Mouse (Mus musculus) embryo, embryonic 11.5 days (tissue): ENCODE results near the gene Sec24a.
"Not testable (repeated sequence)": the region's sequence is repeated elsewhere in the genome, so short reads cannot be mapped to it uniquely, and the experiment has no call there.

Source experiments
- DNase-seq: peaks from one replicate; pipeline ENCODE4 v3.0.0-alpha.2; 2012; ENCODE audit warnings: low read depth, low spot score

The Sec24a gene

DNA sequence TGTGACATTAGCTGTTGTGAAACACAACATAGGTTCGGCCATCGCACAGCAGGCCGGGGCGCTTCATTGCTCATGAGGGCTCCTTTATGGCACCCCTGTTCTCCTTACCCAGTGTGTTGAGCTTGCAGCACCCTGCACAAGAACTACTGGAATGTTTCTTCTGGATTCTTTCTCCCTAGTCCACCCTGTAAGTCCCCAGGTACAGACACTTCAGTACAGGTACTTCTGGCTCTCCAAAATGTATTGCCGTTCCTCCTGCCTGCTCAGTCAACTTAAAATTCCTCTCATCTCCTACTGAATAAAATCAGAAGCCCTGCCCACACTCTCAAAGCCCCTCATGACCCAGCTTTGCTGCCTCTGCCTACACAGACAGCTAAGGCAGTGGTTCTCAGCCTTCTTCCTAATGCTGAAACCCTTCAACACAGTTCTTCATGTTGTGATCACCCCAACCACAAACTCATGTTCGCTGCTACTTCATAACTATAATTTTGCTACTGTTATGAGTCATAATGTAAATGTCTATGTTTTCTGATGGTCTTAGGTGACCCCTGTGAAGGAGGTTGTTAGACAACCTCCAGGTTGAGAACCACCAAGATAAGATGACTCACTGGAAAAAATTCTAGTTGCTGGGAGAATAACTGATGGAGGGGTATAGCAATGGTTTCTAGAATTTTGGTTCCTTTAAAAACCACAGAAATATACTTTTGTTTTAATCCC is 3.3 kb downstream of the Sec24a start:
- no peak for DNase-seq

DNA sequence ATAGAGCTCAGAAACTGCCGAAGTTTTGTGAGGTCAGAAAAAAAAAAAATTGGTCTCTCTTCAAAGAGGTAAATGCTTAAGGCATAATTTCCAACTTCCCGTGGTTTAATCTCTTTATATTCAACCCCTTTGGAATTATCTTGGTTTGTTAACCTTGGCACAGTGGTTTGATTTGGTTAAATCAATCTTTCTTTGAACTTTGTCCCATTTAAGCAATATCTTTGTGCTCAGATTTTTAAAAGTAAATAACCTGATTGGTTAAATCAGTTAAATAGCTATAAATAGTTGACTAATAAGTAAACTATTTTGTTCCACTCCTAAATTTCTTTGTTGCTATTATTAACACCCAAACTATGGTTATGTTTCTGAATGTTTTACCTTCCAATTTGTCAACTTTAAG is 4.2 kb downstream of the Sec24a start:
- no peak for DNase-seq

DNA sequence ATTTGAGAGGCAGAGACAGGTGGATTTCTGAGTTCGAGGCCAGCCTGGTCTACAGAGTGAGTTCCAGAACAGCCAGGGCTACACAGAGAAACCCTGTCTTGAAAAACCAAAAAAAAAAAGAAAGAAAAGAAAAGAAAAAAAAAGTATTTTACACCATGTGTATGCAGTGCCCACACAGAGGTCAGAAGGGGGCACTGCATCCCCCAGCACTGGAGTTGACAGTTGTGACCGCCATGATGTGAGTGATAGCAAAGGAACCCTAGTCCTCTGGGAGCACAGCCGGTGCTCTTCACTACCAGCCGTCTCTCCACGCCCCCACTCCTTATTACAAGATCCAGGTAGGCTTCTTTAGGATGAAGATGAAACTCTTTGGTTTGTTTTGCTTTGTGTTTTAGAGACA is 5.2 kb downstream of the Sec24a start:
- not testable (repeated sequence) for DNase-seq

DNA sequence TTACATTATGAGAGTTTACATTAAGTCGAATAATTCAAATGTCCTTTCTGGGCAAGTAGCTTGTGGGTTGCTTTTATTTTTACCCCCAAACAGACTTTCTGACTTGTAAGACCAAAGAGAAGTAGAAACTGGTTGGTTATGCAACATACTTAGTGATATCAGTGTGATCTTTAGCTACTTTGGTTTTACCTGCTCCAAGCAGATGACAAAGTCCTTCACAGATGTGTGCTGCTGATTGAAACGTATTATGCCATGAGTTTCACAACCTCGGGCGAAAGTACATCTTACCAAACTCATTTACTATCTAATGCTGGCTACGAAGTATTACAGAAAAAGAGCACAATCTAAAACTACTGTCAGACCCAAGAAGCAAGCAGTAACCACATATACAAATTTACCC is 5.8 kb downstream of the Sec24a start:
- no peak for DNase-seq

DNA sequence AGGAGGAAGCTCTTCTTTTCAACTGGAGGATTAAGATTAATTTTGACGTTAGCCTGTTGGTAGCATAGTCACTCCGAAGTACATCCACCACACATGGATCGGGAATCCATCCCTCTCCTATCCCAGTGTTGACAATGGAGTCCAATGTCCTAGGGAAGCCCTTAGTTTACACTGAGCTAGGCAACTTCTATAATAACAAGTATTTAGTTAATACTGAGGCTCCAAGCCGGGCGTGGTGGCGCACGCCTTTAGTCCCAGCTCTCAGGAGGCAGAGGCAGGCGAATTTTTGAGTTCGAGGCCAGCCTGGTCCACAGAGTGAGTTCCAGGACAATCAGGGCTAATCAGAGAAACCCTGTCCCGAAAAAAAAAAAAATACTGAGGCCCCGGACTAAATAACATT is 6.4 kb downstream of the Sec24a start:
- DNase-seq: no peak

DNA sequence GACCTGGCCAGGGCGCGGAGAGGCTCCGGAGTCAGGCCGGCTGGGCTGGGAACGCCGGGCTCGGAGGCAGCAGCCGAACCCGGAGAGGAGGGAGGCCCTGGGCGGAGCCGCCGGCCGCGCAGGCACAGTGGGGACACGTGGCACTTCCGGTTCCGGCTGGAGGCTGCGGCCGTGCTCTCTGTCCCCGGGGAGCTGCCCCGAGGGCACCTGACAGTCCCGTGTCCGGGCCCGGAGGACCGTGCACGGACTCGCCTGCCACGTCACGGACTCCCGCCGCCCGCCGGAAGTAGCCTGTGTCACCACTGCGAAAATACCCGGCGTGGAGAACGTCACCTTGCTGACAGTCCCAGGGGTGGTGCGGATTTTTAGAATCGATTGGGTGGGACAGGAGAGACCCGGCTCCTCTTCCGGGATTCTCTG is 7.1 kb downstream of the Sec24a start:
- DNase-seq: peak; percentile 85

DNA sequence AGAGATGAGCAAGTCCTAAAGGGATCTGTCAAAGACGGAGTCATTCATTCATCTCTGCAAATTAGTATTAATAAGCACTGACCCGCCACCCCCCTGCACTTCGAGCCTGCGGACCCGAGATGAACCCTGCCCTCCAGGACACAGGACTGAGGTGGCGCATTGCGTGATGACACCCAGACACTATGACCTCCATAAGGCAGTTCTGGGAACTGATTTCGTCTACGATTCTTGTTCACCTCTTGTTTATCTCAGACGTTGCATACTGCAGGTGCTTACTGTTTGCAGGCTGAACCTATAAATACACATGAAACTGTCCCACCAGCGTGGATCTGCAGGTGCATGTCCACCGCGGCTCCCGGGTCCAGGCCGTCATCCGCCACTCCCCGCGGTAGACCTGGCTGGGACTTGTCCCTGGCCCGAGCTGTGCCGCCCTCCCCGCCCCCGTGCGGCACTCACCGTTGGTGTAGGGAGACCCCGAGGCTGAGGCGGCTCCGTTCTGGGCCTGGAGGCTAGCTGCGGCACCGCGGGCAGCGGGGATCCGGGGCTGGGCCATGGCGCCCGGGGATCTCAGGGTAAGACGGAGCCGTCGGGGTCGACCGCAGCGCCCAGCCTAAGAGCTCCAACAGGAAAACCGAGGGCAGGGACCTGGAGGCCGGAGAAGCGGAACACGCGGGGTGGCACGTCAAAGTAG is 7.7 kb downstream of the Sec24a start:
- DNase-seq: peak; percentile 2

DNA sequence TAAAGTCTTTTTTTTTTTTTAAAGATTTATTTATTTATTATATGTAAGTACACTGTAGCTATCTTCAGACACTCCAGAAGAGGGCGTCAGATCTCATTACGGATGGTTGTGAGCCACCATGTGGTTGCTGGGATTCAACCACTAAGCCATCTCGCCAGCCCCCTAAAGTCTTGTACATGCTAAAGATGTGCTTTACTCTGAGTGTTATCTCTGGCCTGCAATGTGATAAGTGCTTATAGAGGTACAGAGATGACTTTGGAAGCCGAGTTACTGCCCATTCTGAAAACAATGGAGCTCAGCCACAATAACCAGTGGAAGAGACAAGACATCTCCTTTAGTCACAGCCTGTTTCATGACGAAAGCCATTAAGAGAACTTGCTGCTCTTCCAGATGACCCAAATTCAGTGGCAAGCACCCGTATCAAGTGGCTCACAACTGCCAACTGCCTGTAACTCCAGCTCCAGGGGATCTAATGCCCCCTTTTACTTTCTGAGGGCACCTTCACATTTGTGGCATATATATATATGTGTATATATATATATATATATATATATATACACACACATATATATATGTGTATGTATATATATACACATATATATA is 11.7 kb downstream of the Sec24a start:
- DNase-seq: not testable (repeated sequence)

DNA sequence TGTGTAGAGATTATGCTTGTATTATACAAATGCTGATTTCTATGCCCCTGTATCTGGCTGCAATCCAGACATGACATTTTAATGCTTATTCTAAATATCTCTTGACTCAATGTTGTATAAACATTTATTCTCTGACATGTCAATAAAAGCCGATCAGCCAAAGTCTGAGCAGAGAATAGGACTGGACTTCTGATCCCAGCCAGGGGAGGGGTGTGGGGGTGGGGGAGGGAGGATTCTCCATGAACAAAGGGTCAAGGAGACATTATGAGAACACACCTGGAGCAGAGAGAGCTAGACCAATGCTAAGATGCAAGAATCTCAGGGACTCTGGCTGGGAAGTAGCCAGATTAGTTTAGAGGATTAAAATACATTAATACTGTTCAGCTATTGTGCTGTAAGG is 17.3 kb downstream of the Sec24a start:
- DNase-seq: no peak

DNA sequence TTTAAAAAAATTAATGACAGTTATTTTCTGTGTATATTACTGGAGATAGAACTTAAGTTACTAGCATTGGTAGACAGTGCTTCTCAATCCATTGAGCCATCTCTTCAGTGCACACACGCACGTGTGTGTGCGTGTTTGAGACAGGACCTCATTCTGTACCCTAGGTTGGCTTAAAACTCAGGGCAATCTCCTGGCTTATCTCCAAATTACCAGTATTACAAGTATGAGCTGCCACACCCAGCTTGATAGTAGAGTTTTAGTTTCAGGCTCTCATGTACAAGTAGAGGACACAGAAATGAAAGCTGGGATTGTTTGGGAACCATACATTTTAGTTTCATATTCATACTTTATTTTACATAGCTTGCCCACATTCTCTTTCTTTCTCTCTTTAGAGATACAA is 22.7 kb downstream of the Sec24a start:
- no peak for DNase-seq

DNA sequence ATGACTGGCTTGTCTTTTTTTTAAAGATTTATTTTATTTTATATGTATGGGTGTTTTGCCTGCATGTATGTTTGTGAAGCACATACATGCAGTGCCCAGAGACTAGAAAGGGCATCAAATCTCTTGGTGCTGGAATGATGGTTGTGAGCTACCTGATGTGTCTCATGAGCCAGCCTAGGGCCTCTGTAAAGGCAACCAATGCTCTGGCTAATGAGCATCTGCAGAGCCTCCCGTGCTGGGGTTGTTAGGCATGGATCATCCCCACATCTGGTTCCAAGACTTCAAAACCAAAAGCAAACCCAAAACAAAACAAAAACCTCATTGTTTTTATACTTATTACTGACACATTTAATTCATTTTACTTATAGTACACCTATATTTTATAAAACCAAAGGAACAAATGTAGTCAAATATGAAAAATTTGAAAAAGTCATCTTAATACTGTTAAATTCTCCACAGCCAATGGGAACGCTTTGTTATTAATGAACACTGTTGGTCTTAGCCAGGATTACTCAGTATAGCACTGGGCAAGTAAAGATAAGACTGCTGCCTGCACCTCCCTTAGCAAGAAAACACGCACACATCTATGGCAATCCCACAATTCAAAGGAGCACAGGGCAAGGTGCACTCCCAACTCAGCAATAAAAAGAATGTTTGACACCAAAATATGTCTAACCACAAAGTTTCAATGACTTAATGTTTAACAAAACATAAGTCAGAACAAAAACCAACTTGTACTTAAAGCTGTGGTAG is 24.6 kb downstream of the Sec24a start:
- DNase-seq: no peak

DNA sequence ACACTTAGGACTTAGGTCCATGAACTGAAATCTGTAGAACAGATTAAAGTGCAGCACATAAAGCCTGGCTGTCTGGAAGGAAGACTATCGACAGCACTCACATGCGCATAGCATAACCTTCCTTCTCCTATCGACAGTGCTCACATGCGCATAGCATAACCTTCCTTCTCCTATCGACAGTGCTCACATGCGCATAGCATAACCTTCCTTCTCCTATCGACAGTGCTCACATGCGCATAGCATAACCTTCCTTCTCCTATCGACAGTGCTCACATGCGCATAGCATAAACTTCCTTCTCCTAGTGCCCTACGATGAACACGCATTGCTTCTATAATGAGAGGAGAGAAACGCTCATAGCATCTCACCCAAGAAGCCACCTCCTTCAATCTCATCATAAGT is 29.2 kb downstream of the Sec24a start:
- not testable (repeated sequence) for DNase-seq

DNA sequence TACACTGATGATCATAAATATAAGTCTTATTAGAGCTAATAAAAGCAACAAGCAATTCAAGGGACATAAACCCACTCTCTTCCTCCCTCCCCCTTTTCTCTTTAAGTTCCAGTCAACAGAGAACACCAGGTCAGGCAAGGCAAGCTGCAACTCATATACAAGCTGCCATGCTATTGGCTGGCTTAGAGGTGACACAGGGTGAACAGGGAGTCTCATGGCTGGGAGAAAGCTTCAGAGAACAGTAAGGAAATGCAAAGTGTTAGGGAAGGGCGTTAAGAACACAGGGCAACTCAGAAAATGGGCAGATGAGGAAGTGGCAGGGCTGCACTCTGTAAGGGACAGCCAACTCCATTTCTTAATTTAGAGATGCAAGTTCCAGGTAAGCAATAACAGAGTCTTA is 30.6 kb downstream of the Sec24a start:
- DNase-seq: no peak

DNA sequence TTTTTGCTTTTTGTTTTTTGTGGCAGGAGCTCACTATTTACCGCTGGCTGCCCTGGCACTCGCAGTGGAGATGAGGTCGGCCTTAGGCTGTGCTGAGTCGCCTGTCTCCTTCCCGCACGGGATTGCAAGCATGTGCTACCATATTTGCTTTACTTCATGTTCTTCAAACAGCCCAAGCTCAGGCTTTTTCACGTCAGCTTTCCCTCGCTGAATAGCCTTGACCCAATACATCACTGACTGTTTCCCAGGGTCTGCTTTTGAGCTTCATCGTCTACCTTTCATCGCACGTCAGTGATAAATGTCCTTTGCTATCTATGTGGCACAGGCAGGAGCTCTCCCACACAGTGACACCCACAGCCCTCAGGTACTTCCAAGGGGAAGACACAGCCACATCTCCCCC is 42.4 kb downstream of the Sec24a start:
- DNase-seq: no peak

DNA sequence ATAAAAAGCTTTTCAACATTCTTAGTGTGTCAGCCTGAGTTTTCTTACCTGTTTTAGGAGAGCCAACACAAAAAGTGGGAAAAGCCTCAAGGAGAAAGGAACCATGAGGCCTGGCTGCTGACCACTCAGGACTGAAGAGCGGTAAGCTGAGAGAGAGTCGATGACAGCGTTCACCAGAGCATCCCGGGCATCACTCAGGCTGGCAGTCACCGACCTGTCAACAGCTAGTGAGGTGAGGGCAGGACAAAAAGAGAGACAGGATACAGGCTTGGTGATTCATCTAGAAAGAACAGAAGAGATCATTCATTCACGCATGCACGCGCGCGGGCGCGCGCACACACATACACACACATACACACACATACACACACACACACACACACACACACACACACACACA is 56.4 kb downstream of the Sec24a start:
- DNase-seq: no peak

DNA sequence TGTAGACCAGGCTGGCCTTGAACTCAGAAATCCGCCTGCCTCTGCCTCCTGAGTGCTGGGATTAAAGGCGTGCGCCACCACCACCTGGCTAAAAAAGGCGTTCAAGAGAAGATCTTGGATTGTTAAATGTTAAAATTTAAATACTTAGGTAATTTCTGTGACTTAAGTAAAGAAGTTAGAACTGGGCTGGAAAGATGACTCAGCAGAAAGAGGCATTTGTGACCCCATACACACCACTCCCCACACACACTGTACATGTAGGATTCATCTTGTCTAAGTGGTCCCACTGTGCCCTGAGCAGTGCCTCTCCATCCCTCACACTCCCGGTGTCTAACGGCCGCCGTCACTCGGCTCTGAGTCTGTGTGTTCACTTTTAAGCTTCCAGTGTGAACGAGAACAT is 57.0 kb downstream of the Sec24a start:
- DNase-seq: no peak

DNA sequence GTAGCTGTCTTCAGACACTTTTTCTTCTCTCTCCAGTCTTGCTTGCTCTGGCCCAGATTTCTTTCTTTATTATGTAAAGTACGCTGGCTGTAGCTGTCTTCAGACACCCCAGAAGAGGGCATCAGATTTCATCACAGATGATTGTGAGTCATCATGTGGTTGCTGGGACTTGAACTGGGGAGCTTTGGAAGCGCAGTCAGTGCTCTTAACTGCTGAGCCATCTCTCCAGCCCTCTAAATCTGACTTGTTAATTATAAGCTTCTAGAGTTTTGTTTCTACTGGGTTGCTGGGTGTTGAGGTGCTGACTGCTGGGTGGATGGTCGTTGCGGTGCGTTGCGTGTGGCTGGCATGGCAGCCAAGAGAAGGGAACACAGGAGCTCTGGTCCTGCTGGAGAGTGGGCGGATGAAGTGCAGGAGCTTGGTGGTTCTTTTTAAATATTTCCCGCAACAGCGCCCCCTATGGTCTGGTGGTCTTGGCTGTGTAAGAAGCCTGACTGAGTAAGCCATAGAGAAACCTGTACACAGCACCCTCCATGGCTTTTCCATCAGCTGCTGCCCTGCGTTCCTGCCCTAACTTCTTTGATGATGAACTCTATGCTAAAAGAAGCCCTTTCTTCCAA is 59.9 kb downstream of the Sec24a start:
- peak; percentile 11 for DNase-seq

DNA sequence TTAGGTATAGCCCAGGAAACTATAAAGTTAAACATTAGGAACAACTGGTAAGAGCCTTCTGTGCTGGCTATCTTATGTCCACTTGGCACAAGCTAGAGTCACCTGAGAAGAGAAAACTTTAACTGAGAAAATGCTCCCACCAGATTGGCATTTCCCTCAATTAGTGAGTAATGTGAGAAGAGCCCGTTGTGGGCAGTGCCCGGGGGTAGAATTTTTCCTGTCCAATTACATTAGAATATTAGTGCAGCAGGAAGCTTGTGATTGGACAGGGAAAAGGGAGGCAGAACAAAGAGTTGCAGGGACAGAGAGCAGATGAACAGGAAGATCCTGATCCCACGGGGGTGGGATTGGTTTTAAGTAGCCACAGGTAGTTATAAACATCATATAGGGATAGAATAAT is 60.6 kb downstream of the Sec24a start:
- DNase-seq: no peak

DNA sequence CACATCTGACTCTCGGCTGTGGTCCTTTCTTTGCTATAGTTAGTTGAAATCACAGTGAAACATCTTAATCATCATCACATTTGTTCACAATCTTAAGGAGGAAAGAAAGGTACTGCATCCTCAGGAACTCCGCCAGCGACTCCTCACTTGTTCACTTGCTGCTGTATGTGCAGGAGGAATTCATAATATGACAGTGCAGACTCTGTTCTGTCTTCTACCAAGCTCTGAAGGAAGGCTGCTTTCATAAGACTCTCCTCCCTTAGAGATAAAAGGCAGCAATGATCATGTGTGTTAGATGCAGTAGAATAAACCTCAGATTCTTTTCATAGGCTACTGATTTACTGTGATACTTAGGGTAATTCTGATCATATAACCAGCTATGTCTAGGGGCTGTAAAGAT is 68.5 kb downstream of the Sec24a start:
- no peak for DNase-seq

DNA sequence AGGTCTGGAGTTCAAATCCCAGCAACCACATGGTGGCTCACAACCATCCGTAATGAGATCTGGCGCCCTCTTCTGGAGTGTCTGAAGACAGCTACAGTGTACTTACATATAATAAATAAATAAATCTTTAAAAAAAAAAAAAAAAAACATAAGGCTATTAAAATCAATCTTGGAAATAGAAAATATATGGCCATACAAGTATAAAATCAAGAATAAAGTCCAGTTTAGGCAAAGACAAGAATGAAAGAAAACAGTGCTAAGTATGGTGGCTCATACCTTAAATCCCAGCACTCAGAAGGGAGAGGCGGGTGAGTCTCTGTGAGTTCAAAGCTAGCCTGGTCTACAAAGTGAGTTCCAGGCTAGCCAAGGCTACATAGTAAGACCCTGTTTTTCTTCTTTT is 72.8 kb downstream of the Sec24a start:
- not testable (repeated sequence) for DNase-seq

DNA sequence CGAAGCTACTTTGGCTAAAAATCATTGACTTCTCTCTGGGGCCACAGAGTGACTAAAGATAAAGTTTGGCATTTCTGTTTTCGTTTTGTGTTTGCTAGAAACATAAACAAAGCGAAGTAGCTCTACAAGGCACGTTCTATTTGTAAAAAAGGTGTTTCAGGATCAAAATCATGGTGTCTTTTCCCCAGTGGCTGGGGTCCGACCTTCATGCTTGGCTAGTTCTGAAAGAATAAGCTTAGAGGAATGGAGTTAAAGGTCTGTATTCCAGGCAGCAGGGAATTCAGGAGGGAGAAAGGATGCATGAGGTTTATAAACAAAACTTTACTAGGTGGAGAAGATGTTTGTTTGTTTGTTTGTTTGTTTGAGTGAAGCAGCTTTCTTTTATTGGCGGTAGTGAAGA is 74.1 kb downstream of the Sec24a start:
- no peak for DNase-seq
